Mouse (Mus musculus): ENCODE results near the gene Dlk2.

DNA sequence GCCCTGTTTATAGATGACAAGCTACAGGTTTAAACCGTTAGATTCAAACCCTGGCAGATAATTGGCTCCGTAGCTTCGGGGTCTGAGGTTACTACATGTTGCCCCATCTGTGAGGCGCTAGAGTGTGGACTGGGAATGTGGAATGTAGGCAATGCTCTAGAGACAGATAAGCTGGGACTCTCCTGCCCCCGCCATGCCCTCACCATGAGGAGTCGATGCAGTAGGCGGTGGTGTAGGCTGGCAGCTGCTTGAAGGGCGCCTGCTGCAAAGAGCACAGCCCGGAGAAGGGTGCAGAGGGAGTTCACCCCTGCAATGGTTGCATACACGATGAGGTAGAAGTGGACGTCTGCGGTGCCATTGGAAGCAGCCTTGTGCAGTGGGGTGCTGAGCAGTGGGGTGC lies 12.6 kb downstream of the Dlk2 start:
- TF ChIP-seq CTCF (IDR thresholded peaks at IDR 0.05; ENCODE audit: insufficient read depth, low read depth, low read length) (no peak), POLR2A (IDR thresholded peaks at IDR 0.05; ENCODE audit: insufficient read depth, low read depth, low read length) (no peak)
